Mouse (Mus musculus): ENCODE measurements around the gene A430089I19Rik.
"Not testable (repeated sequence)": the region's sequence is repeated elsewhere in the genome, so short reads cannot be mapped to it uniquely, and the experiment has no call there.

The A430089I19Rik gene

DNA sequence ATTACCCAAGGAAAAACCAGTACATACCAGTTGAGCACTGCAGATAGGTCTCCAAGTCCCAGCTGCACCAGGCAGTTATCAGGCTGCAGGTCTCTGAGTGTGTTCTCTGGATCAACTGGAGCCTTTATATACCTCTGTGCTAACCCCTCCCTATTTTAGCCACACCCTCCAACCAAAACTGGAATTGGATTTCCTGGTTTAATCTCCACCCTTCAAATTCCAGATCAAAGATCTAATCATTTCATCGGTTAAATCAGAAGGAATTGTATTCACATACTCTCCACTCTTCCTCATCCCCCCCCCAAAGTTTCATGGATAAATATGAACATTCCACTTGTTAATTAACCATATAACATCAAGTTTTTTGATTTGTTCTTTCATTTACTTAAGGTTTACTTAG, at the start of gene A430089I19Rik:
TSS of gene A430089I19Rik (minus strand) at position 101 of the 400 bp plus-strand sequence.
- not testable (repeated sequence) for DNase-seq (ENCODE audit: low spot score in 2 of 2)

GRCm38 (mm10) chr5:94339449-94339848, 32.9 kb upstream of the A430089I19Rik start, which contains the start of gene AA792892:
AA792892 (plus strand) TSS chr5:94339749.
- not testable (repeated sequence) for DNase-seq (ENCODE audit: low spot score in 2 of 2)

DNA sequence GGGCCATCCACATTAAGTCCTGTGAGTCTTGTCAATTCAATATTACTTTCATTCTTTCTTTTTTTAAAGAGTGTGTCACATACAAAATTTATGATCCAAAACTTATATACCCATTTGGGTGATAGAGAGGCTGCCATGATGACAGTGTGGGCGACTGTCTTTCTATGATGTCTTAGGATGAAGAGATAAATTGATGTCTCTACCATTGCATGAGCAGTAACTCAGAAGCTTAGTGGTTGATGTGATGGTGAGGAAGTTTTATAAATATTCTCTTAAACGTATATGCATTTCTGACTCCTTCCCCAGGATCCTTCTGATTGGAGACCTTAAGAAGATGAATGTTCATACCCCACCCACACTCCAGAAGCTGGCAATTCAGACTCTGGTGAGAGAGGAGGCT, 7.5 kb upstream of the A430089I19Rik start, which contains the start of gene Gm6502:
TSS of gene Gm6502 (plus strand) at position 301 of the 400 bp plus-strand sequence.
- DNase-seq (ENCODE audit: low spot score in 2 of 2) = not testable (repeated sequence)

All from spleen, postnatal 4 days (tissue).